Mouse (Mus musculus) c-Kit-positive CD71-negative TER-119-negative erythroid progenitor cells, embryonic 14.5 days (primary cell): ENCODE results near the gene Tdp2.
"Not testable (repeated sequence)": the region's sequence is repeated elsewhere in the genome, so short reads cannot be mapped to it uniquely, and the experiment has no call there.

Experiments
- DNase-seq: peaks from one replicate; pipeline ENCODE4 v3.0.0-alpha.2; 2013; ENCODE audit warnings: low read depth

Tdp2 gene

GRCm38 (mm10) chr13:24824647-24825046 is 6.8 kb upstream of the Tdp2 start:
- DNase-seq: no peak

DNA sequence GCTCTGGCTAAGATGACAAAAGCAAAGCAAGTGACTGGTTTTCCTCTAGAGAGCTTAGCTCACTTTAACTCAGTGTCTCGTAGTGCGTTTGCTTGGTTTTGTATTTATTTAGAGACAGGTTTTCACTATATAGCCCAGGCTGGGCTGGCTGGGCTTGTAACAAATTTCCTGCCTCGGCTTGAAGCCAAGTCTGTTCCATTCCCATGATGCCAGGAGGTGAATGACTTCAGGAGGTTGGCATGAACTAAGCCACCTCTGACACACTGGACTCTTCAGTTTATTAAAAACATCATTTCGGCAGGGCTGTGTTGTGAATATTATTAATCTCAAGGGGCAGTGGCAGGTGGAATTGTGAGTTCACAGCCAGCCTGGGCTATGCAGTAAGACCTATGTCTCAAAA is 5.9 kb upstream of the Tdp2 start:
- no peak for DNase-seq

DNA sequence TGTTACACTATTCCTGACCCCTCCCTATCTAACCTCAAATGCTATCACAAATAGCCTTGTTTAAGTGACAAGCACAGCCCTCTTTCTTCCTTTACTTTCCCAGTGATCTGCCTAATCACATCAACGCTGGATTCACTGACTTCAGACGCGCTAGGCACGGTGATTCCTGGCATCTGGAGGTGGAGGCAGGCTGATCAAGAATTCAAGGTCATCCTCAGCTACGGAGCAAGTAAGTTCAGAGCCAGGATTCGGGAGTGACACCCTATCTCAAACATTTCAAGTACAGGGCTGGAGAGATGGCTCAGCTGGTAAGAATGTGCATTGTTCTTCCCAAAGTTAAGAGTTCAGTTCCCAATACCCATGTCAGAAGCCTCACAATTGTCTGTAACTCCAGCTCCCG is 5.4 kb upstream of the Tdp2 start:
- no peak for DNase-seq

GRCm38 (mm10) chr13:24830756-24831352 is 625 bp upstream of the Tdp2 start:
- DNase-seq: no peak

GRCm38 (mm10) chr13:24832131-24832810 is 792 bp downstream of the Tdp2 start:
- DNase-seq: no peak

DNA sequence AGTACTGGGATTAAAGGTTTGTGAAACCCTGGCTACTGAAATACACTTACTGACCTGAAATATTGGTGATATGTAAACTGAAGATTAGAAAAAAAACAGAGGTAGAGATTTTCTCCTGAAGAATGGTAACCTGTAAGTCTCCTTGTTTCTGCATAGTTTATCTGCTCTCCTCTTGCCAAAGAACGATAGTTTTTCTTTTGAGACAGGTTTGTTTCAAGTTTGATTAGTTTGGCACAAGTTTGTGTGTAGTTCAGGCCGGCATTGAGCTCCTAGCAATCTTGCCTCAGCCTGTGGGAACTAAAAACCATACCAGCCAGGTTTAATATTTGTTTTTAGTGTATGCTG is 1.3 kb downstream of the Tdp2 start:
- no peak for DNase-seq

DNA sequence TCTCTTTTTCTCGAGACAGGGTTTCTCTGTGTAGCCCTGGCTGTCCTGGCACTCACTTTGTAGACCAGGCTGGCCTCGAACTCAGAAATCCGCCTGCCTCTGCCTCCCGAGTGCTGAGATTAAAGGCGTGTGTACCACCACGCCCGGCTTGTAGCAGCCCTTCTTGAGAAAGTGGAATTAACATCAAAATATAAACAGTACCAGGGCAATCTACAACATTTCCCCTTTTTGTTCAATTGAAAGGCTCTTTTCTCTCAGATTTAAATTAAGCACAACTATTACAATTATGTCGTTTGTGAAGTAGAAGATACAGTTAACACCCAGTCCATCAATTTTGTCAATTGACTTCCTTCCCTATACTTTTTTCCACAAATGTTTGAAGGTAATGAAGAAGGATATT is 6.3 kb downstream of the Tdp2 start:
- not testable (repeated sequence) for DNase-seq

- no peak for DNase-seq
Measured at GRCm38 (mm10) chr13:24839831-24840230, 8.4 kb downstream of the Tdp2 start.

DNA sequence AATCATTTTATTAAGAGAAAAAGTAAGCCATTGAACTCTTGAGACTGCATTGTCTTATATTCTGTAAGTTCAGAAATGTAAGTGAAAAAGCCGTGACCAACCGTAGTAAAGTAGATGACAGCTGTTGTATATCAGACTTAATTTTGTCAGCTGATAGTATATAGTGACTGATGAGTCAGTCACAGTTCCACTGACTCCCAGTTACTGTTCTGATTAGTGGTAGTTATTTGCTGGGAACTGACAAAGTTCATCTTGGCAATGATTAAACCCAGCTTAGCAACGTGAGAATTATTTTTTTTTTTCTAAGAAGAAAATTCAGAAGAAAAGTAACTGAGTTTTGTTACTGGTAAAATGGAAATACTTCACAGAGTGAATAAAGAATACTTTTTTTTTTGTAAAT is 10.2 kb downstream of the Tdp2 start:
- no peak for DNase-seq

GRCm38 (mm10) chr13:24844983-24845955 is 13.8 kb downstream of the Tdp2 start, which contains the start of gene D130043K22Rik:
Gene D130043K22Rik (plus strand): TSS chr13:24845135.
- DNase-seq: peak; percentile 17

- DNase-seq: no peak
Measured at GRCm38 (mm10) chr13:24849318-24849717, 17.8 kb downstream of the Tdp2 start.

DNA sequence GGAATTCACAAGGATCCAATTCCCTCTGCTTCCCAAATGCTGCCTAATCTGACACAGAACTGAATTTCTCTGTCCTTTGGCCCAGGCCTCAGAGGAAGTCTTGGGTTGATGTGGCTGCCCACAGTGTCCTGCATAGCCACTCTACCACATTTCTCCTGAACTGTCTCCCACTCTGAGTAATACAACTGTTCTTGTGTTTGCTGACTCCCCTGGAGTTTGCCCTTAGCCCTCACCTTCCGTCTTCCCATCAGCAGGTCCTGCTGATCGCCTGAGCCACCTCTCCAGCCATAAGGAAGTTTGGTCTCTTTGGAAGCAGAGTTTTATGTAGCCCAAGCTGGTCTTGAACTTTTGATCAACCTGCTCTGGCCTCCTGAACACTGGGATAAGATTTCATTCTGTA is 20.5 kb downstream of the Tdp2 start:
- DNase-seq: no peak

DNA sequence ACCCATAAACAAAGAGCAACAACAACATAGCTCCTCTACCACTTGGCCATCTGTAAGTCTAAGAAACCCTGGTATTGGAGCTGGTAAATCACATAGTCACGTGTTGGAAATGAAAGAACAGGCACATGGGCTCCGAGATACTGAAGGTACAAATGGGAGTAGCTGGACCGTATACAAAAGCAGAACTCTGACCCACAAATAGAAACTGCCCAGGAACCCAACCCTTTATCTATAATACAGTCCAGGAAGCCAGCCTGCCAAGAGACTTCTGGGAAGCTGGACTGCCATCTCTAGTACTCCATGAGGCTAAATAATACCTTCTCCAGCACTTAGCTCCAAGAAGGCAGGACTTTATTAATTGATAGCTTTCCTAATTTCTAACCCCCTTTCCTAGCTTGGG is 21.1 kb downstream of the Tdp2 start:
- DNase-seq: no peak

- no peak for DNase-seq
Measured at GRCm38 (mm10) chr13:24859115-24859514, 27.6 kb downstream of the Tdp2 start.

DNA sequence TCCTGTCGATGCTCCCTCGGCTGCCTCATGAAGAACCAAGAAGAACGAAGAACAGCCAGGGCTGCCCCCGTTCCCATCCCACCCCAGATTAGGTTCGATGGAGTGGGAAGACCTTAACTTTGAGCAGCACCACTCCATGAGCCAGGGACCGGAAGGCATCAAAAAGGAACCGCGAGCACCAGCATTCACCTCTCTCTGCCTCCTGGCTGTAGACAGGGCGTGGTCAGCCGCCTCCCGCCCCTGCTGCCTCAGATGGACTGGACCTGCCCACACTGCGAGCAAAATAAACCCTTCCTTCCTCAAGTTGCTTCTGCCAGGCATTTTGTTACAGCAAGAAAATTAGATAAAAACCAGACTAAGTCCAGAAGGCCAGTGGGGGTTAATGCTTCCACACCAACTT is 29.6 kb downstream of the Tdp2 start:
- no peak for DNase-seq

GRCm38 (mm10) chr13:24862021-24862420 is 30.5 kb downstream of the Tdp2 start:
- no peak for DNase-seq

- DNase-seq: peak; percentile 53
Measured at GRCm38 (mm10) chr13:24862520-24862919, 31.0 kb downstream of the Tdp2 start.

DNA sequence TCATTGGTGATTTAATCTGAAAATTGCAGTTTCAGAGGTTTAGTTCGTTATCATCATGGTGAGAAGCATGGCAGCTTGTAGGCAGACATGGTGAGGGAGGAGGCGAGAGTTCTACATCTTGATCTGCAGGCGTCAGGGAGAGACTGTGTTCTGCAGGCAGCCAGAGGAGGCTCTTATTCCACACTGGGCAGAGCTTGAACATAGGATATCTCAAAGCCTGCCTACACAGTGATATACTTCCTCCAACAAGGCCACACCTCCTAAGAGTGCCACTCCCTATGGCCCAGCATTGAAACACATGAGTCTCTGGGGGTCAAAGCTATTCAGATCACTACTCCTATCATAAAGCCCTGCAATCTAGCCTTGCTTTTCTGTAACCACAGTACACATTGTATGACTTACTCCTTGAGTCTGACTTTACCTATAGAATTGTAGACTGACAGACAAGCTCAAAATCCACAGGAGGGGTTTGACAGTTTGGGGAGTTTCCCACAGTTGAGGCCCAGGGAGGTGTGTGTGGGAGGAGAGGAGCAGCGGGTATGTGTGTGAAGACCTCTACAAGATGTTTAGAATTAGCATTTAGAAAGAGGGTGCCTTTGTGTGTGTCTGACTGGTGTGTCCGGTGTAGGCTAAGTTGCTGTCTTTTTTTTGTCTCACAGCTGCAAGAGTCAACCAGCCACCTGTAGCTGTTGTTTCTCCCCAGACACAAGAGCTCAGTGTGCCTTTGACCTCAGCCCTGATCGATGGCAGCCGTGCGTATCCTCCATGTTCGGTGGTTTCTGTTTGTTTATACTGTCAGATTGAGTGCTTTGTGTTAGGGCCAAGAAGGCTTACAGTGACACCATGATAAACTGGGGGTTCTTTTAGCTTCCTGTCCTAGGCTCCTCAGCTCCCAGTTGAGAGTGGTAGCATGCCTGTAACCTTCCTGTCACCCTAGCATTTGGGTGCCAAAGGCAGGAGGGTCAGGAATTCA is 35.2 kb downstream of the Tdp2 start:
- DNase-seq: no peak

GRCm38 (mm10) chr13:24867789-24868188 is 36.3 kb downstream of the Tdp2 start:
- no peak for DNase-seq

- DNase-seq: no peak
Measured at GRCm38 (mm10) chr13:24868233-24868632, 36.8 kb downstream of the Tdp2 start.

DNA sequence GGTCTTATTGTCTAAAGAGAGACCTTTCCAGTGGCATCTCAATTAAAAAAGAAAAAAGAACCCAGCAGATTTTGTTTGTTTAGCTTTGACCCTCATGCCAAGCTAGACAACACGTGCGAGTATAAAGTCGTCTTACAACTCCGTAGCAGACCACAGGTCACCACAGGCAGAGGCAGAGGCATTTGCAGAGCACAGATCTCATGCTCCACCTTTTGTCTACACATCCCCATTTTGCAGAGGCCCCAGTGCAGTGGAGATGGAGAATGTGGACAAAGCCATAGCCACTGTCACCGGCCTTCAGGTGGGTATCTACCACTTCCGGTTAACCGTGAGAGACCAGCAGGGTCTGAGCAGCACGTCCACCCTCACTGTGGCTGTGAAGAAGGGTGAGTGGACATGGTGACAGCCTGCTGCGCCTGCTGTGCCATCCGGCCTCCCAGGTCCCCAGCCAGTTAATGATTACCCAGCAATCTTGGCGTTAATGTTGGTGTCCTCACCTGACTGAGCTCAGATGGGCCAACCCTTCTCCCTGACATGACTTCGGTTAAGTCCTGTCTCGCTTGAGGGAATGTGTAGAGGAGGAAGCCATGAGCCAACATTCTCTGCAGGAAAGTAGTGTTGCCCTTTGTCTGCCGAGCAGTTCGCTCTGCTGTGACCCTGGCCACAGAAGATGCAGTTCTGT is 48.0 kb downstream of the Tdp2 start:
- no peak for DNase-seq
